Comparison of ENCODE assay signal across 18 mouse cellular contexts in the genomic region with DNA sequence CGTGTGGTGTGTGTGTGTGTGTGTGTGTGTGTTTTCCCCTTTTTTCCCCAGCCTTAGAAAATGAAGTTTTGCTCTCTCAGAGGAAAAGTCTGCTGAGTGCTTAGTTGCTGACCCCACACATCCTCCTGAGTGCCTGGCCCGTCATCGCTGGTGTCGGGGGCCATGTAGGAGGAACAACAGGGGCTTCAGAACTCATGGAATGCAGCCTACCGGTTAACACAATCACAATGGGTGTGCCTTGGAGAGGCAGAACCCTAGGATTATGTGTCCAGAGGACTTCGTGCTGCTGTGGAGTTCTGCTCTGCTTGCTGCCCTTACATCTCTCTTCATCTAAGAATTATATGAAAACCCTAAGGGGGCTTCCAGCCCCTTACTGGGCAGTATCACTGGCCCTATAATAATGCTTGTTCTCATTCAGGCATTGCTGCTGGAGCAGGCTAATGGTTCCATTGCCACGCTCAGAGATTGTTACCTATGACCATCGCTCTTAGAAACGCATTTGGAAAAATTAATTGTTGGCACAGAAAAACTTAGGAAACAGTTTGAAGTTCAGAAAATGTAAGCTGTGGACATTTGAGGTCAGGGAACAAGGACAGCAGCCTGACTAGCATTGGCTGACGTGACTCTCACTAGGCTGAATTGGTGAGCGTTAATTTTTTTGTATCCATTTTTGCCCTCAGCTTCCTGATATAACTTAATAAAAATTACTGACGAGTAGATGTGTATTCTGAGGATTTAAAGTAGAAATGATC. TPM values are rescaled to one million over a fixed set of nuclear protein-coding genes. Genes with fewer than 3 reads are reported as not detected.
"Had no signal": no experiment of that assay in that cellular context is flagged by ENCODE, and none has a peak within 500 bp of the region (broad histone marks: within the 10 kb centered on the region; RNA-seq: fewer than 3 reads in every experiment).

No protein-coding gene starts in this region.

- DNase-seq: lung, adult 2 months; lung, postnatal 14 days; lung, postnatal 36 days; right cerebral cortex, postnatal 14 days; thymus, adult 2 months; thymus, postnatal 25 days; thymus, postnatal 4 days had no signal

- H3K27me3 ChIP-seq: lung, embryonic 15.5 days; midbrain, embryonic 12.5 days; neural tube, embryonic 12.5 days; stomach, embryonic 15.5 days had no signal

- H3K36me3 ChIP-seq: lung, embryonic 15.5 days; midbrain, embryonic 12.5 days; midbrain, embryonic 15.5 days; neural tube, embryonic 12.5 days; stomach, embryonic 15.5 days had no signal

- H3K27ac ChIP-seq: lung, embryonic 15.5 days; macrophage; midbrain, embryonic 12.5 days; midbrain, embryonic 15.5 days; neural tube, embryonic 12.5 days; stomach, embryonic 15.5 days; stomach, postnatal 0 days had no signal

- H3K4me2 ChIP-seq: lung, embryonic 15.5 days; midbrain, embryonic 12.5 days; midbrain, embryonic 15.5 days; neural tube, embryonic 12.5 days; stomach, embryonic 15.5 days had no signal

- ATAC-seq: lung, postnatal 0 days; midbrain, embryonic 15.5 days had no signal

- H3K4me3 ChIP-seq: lung, embryonic 15.5 days; megakaryocyte, embryonic 14.5 days; midbrain, embryonic 12.5 days; midbrain, embryonic 15.5 days; neural tube, embryonic 12.5 days; stomach, embryonic 15.5 days had no signal

- H3K9ac ChIP-seq: lung, embryonic 15.5 days; midbrain, embryonic 12.5 days; midbrain, embryonic 15.5 days; neural tube, embryonic 12.5 days; stomach, embryonic 15.5 days had no signal

- H3K9me3 ChIP-seq: lung, embryonic 15.5 days; megakaryocyte, embryonic 14.5 days; midbrain, embryonic 12.5 days; midbrain, embryonic 15.5 days; neural tube, embryonic 12.5 days; stomach, embryonic 15.5 days had no signal

RNA-seq across cellular contexts. Expression of a gene that starts 10.2 kb away (rescaled TPM):
- total RNA-seq: monocyte, adult 5-6 weeks; neutrophil, adult 5-6 weeks had no signal
